Comparison of ENCODE assay signal across 8 mouse cellular contexts in genomic region chr6:83156259-83156684, GRCm38 (mm10). TPM values are rescaled to one million over a fixed set of nuclear protein-coding genes. Genes with fewer than 3 reads are reported as not detected.
DNase-seq lines count a peak whose midpoint lies in the region; ATAC-seq and TF ChIP-seq lines count a peak whose summit lies in the region.

Gene Wdr54, minus strand, starts transcription at chr6:83156397.
Gene 1700003E16Rik, plus strand, starts transcription at chr6:83156404.

- no peaks in the 10 kb centered on the region for H3K9me3 ChIP-seq in hindbrain, postnatal 0 days (ENCODE audit: low read length)

- peak within 1 kb of the TSS; percentile 50 for H3K4me3 ChIP-seq in hindbrain, postnatal 0 days (ENCODE audit: low read length)

- ATAC-seq in frontal cortex, adult (ENCODE audit: low TSS enrichment): peak; percentile 87
- ATAC-seq in hindbrain, postnatal 0 days: peak; percentile 94

- TF ChIP-seq CTCF in hindbrain, postnatal 0 days (IDR thresholded peaks at IDR 0.05; ENCODE audit: low read depth): no peak

- WGBS in hindbrain, postnatal 0 days: 1% methylated on average over 32 of the region's 32 CpGs

- H3K27me3 ChIP-seq in hindbrain, postnatal 0 days (ENCODE audit: insufficient read depth, low read length): peaks cover 11% of the 10 kb centered on the region; the same call in 1 of the 2 replicates

- H3K9ac ChIP-seq in hindbrain, postnatal 0 days (replicated peaks; ENCODE audit: low read length): peak within 1 kb of the TSS; percentile 46

- intact Hi-C loops in left cerebral cortex, postnatal 4 days (cut with DNase I): loop anchor here (5.0 kb wide), 1 partner anchor 39 kb away; the partner anchor contains the start of gene Mogs

- H3K36me3 ChIP-seq in hindbrain, postnatal 0 days (ENCODE audit: insufficient read depth, low read length): no peaks in the 10 kb centered on the region

- peak within 1 kb of the TSS; percentile 38; the same call in 1 of the 2 replicates for H3K27ac ChIP-seq in hindbrain, postnatal 0 days

- no peaks in the 10 kb centered on the region for H3K4me1 ChIP-seq in hindbrain, postnatal 0 days (ENCODE audit: insufficient read depth, low read length)

- peak; percentile 68 for DNase-seq in kidney, adult 18-20 months
- DNase-seq in kidney, adult 11 months: no peak
- peak; percentile 67 for DNase-seq in cerebellum, adult 8-10 months
- DNase-seq in hindbrain, postnatal 0 days (ENCODE audit: low spot score): peak; percentile 94
- peak; percentile 88 for DNase-seq in left cerebral cortex, postnatal 4 days
- peak; percentile 93 for DNase-seq in mesoderm, embryonic 11.5 days (ENCODE audit: low read depth, low spot score)
- peak; percentile 18 to 49 for DNase-seq in spleen, postnatal 10 days (ENCODE audit: low spot score in 2 of 2)

- peak within 1 kb of the TSS; percentile 79 for H3K4me2 ChIP-seq in hindbrain, postnatal 0 days (ENCODE audit: low read depth, low read length)

RNA-seq across cellular contexts. Expression of gene Wdr54, which starts in this region (rescaled TPM):
- 8.5 and 13.8 TPM in 2 replicates for total RNA-seq in hindbrain, postnatal 0 days (2014; rRNA removed)
- 19.9 and 20.0 TPM in 2 replicates for polyA plus RNA-seq in hindbrain, postnatal 0 days (2015; fragmentation: Nextera tagmentation; extraction: Ambion mirVana)
- total RNA-seq in left cerebral cortex, postnatal 4 days (2021): 10 to 100 TPM; 20.1 to 24.3 TPM

RNA-seq across cellular contexts. Expression of gene 1700003E16Rik, which starts in this region (rescaled TPM):
- total RNA-seq in hindbrain, postnatal 0 days (2014; rRNA removed): 12.7 and 17.8 TPM in 2 replicates
- polyA plus RNA-seq in hindbrain, postnatal 0 days (2015; fragmentation: Nextera tagmentation; extraction: Ambion mirVana): 10.2 and 11.4 TPM in 2 replicates
- 10 to 100 TPM; 13.3 to 16.9 TPM for total RNA-seq in left cerebral cortex, postnatal 4 days (2021)
